In the genomic region with DNA sequence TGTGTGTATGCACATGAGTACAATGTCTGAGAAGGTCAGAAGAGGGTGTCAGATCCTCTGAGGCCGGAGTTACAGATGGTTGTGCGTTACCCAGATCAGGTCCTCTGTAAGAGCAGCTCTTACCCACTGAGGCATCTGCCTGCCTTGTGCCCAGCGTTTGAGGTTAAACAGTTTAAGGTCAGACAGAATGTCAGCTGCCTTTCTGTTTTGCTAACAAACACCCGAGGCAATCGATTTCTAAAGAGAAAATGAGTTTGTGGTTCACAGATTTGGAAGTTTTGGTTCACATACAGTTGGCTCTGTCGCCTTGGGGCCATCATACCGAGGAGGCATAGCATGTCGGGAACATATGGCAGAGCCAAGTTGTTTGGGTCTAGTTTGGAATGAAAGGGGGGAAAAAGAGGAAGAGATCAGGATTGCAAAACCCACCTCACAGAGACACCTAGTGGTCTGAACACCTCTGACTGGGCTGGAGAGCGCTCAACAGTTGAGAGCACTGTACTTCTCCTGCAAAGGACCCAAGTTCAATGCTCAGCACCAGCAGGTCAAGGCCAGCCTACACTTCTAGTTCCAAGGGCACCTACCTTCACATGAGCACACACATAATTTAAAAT, we compare ENCODE assay signal across 23 mouse cellular contexts. TPM values are rescaled to one million over a fixed set of nuclear protein-coding genes. Genes with fewer than 3 reads are reported as not detected.
DNase-seq lines count a peak whose midpoint lies in the region; ATAC-seq and TF ChIP-seq lines count a peak whose summit lies in the region.
"Had no signal": no experiment of that assay in that cellular context is flagged by ENCODE, and none has a peak within 500 bp of the region (broad histone marks: within the 10 kb centered on the region; RNA-seq: fewer than 3 reads in every experiment).

No protein-coding gene starts in this region.

- ATAC-seq in kidney, postnatal 0 days (replicated peaks; ENCODE audit: low FRiP score, low read depth) = no peak
- ATAC-seq in lung, embryonic 14.5 days (ENCODE audit: insufficient read depth) = no peak
- no peak for ATAC-seq in heart, embryonic 11.5 days (replicated peaks; ENCODE audit: insufficient number of reproducible peaks, low FRiP score, low TSS enrichment)
- ATAC-seq: activated CD4-positive, CD25-positive, alpha-beta regulatory T cell, adult 4 months; forebrain, embryonic 15.5 days; intestine, embryonic 16.5 days had no signal

- peak; percentile 40; the same call in 1 of the 2 replicates for TF ChIP-seq CTCF in kidney, postnatal 0 days (IDR thresholded peaks at IDR 0.05; ENCODE audit: low read depth)
- TF ChIP-seq CTCF in lung, embryonic 14.5 days (IDR thresholded peaks at IDR 0.05; ENCODE audit: low read depth) = 0 out of 2 replicates have a peak, but pooled peaks have one; percentile 19
- TF ChIP-seq CTCF in CH12.LX (conservative IDR thresholded peaks at IDR 0.05 in 1 of 2, IDR thresholded peaks at IDR 0.05 in 1 of 2; ENCODE audit: low read depth in 2 of 2, low read length in 2 of 2) = peak in 1 of 2 experiments; percentile 51; a peak in 2 of 4 replicates
- peak; percentile 8; the same call in 1 of the 2 replicates for TF ChIP-seq CTCF in brain, embryonic 14.5 days (IDR thresholded peaks at IDR 0.05; ENCODE audit: borderline replicate concordance, extremely low read depth, insufficient read depth, insufficient read length)

- H3K36me3 ChIP-seq in kidney, postnatal 0 days (ENCODE audit: insufficient read depth, low read length) = no peaks in the 10 kb centered on the region
- no peaks in the 10 kb centered on the region for H3K36me3 ChIP-seq in lung, embryonic 14.5 days (ENCODE audit: insufficient read depth)
- H3K36me3 ChIP-seq in CH12.LX (replicated peaks in 1 of 2; ENCODE audit: control insufficient read depth in 1 of 2, insufficient read depth in 1 of 2, low read length in 1 of 2) = no peaks in the 10 kb centered on the region
- no peaks in the 10 kb centered on the region for H3K36me3 ChIP-seq in heart, embryonic 11.5 days (ENCODE audit: control insufficient read depth, insufficient read depth, low read length)
- H3K36me3 ChIP-seq: forebrain, embryonic 15.5 days; hindbrain, embryonic 12.5 days; lung, embryonic 15.5 days; midbrain, embryonic 12.5 days; neural tube, embryonic 15.5 days had no signal

- TF ChIP-seq POLR2A in CH12.LX (IDR thresholded peaks at IDR 0.05; ENCODE audit: low read depth, low read length) = no peak
- TF ChIP-seq POLR2A in brain, embryonic 14.5 days (IDR thresholded peaks at IDR 0.05; ENCODE audit: borderline replicate concordance, extremely low read depth, insufficient read depth, insufficient read length, poor library complexity, severe bottlenecking) = no peak

- no peak overlapping the region for H3K4me3 ChIP-seq in kidney, postnatal 0 days (replicated peaks; ENCODE audit: low read depth, low read length)
- no peak overlapping the region for H3K4me3 ChIP-seq in lung, embryonic 14.5 days (ENCODE audit: low read depth, low read length)
- H3K4me3 ChIP-seq in CH12.LX (replicated peaks in 1 of 3; ENCODE audit: low read depth in 2 of 3, low read length in 2 of 3, poor library complexity in 1 of 3) = no peak overlapping the region
- H3K4me3 ChIP-seq in heart, embryonic 11.5 days (ENCODE audit: low read depth, low read length) = no peak overlapping the region
- H3K4me3 ChIP-seq: erythroblast, embryonic 14.5 days; forebrain, embryonic 15.5 days; hindbrain, embryonic 12.5 days; lung, embryonic 15.5 days; midbrain, embryonic 12.5 days; myocyte; neural tube, embryonic 15.5 days had no signal

- no peak overlapping the region for H3K9ac ChIP-seq in kidney, postnatal 0 days (ENCODE audit: low read depth, low read length)
- no peak overlapping the region for H3K9ac ChIP-seq in lung, embryonic 14.5 days
- no peak overlapping the region for H3K9ac ChIP-seq in CH12.LX (ENCODE audit: insufficient read depth, low read depth)
- no peak overlapping the region for H3K9ac ChIP-seq in heart, embryonic 11.5 days (ENCODE audit: low read depth, low read length)
- H3K9ac ChIP-seq: forebrain, embryonic 15.5 days; hindbrain, embryonic 12.5 days; lung, embryonic 15.5 days; midbrain, embryonic 12.5 days; neural tube, embryonic 15.5 days had no signal

- TF ChIP-seq RAD21 in CH12.LX (IDR thresholded peaks at IDR 0.05; ENCODE audit: low read depth, low read length) = peak; percentile 36

- no peak overlapping the region for H3K4me2 ChIP-seq in kidney, postnatal 0 days (ENCODE audit: low read length)
- H3K4me2 ChIP-seq in lung, embryonic 14.5 days = no peak overlapping the region
- no peak overlapping the region for H3K4me2 ChIP-seq in CH12.LX (ENCODE audit: insufficient read depth, low read depth, poor library complexity, severe bottlenecking)
- H3K4me2 ChIP-seq in heart, embryonic 11.5 days = no peak overlapping the region
- H3K4me2 ChIP-seq: forebrain, embryonic 15.5 days; hindbrain, embryonic 12.5 days; lung, embryonic 15.5 days; midbrain, embryonic 12.5 days; neural tube, embryonic 15.5 days had no signal

- no peaks in the 10 kb centered on the region for H3K27me3 ChIP-seq in kidney, postnatal 0 days (ENCODE audit: insufficient read depth, low read length)
- no peaks in the 10 kb centered on the region for H3K27me3 ChIP-seq in lung, embryonic 14.5 days (ENCODE audit: insufficient read depth, low read length)
- no peaks in the 10 kb centered on the region for H3K27me3 ChIP-seq in CH12.LX (replicated peaks)
- H3K27me3 ChIP-seq in heart, embryonic 11.5 days (ENCODE audit: control insufficient read depth, insufficient read depth, low read length) = no peaks in the 10 kb centered on the region
- H3K27me3 ChIP-seq: forebrain, embryonic 15.5 days; hindbrain, embryonic 12.5 days; lung, embryonic 15.5 days; midbrain, embryonic 12.5 days; neural tube, embryonic 15.5 days had no signal

- no peaks in the 10 kb centered on the region for H3K9me3 ChIP-seq in kidney, postnatal 0 days (replicated peaks; ENCODE audit: low read length)
- H3K9me3 ChIP-seq in lung, embryonic 14.5 days (ENCODE audit: low read depth, low read length) = no peaks in the 10 kb centered on the region
- H3K9me3 ChIP-seq in CH12.LX (replicated peaks; ENCODE audit: low read length) = no peaks in the 10 kb centered on the region
- no peaks in the 10 kb centered on the region for H3K9me3 ChIP-seq in heart, embryonic 11.5 days (replicated peaks; ENCODE audit: control insufficient read depth, low read length)
- H3K9me3 ChIP-seq: forebrain, embryonic 15.5 days; hindbrain, embryonic 12.5 days; lung, embryonic 15.5 days; midbrain, embryonic 12.5 days; neural tube, embryonic 15.5 days had no signal

- in situ Hi-C loops in CH12.LX (cut with MboI; ENCODE audit: low pct_ligation_motif_present, low pct_unique_long_range_greater_than_20kb, low sequenced_read_pairs) = no loop called here

- TF ChIP-seq EP300 in CH12.LX (IDR thresholded peaks at IDR 0.05; ENCODE audit: low read length) = no peak

- DNase-seq in kidney, postnatal 0 days (ENCODE audit: low spot score) = no peak
- DNase-seq in kidney, postnatal 14 days = no peak
- DNase-seq in lung, embryonic 14.5 days = peak; percentile 19
- no peak for DNase-seq in lung, adult 18-20 months
- DNase-seq in CH12.LX (ENCODE audit: extremely low read depth) = no peak
- no peak for DNase-seq in brain, embryonic 14.5 days (ENCODE audit: low read depth)
- DNase-seq: adrenal gland, postnatal 14 days; cerebellum, adult 18-20 months; cerebellum, postnatal 36 days; kidney, postnatal 4 days; thymus, postnatal 36 days had no signal

- no peak overlapping the region for H3K27ac ChIP-seq in kidney, postnatal 0 days
- H3K27ac ChIP-seq in lung, embryonic 14.5 days (ENCODE audit: low read depth) = no peak overlapping the region
- H3K27ac ChIP-seq in CH12.LX (ENCODE audit: insufficient read depth, low read depth) = no peak overlapping the region
- no peak overlapping the region for H3K27ac ChIP-seq in heart, embryonic 11.5 days (ENCODE audit: low read depth, low read length)
- H3K27ac ChIP-seq: forebrain, embryonic 15.5 days; hindbrain, embryonic 12.5 days; lung, embryonic 15.5 days; midbrain, embryonic 12.5 days; neural tube, embryonic 15.5 days had no signal

- 71% methylated on average over 9 of the region's 9 CpGs for WGBS in kidney, postnatal 0 days
- WGBS in lung, embryonic 14.5 days = 72% methylated on average over 9 of the region's 9 CpGs
- WGBS in heart, embryonic 11.5 days (ENCODE audit: insufficient replicate concordance) = 75% methylated on average over 9 of the region's 9 CpGs

- no peaks in the 10 kb centered on the region for H3K4me1 ChIP-seq in kidney, postnatal 0 days (replicated peaks; ENCODE audit: insufficient read depth, low read length)
- H3K4me1 ChIP-seq in lung, embryonic 14.5 days (ENCODE audit: insufficient read depth) = no peaks in the 10 kb centered on the region
- H3K4me1 ChIP-seq in CH12.LX (ENCODE audit: control insufficient read depth in 1 of 2, insufficient read depth in 2 of 2) = no peaks in the 10 kb centered on the region
- H3K4me1 ChIP-seq in heart, embryonic 11.5 days (ENCODE audit: control insufficient read depth, insufficient read depth, low read length) = no peaks in the 10 kb centered on the region
- H3K4me1 ChIP-seq: forebrain, embryonic 15.5 days; hindbrain, embryonic 12.5 days; lung, embryonic 15.5 days; midbrain, embryonic 12.5 days had no signal

- no peaks in the 10 kb centered on the region for H3K79me2 ChIP-seq in CH12.LX (replicated peaks; ENCODE audit: control insufficient read depth, extremely low read depth, insufficient read depth, poor library complexity, severe bottlenecking)

- dilution Hi-C loops in CH12.LX (cut with MboI; ENCODE audit: extremely low pct_ligation_motif_present, extremely low pct_unique_long_range_greater_than_20kb, low sequenced_read_pairs) = no loop called here

TF ChIP-seq in CH12.LX, 34 proteins besides CTCF, POLR2A, EP300 and RAD21:
- TF ChIP-seq USF1 (IDR thresholded peaks at IDR 0.05; ENCODE audit: low read depth, low read length) = no peak
- peak; percentile 13; the same call in 1 of the 2 replicates for TF ChIP-seq SMC3 (IDR thresholded peaks at IDR 0.05; ENCODE audit: low read depth, low read length)

RNA-seq across cellular contexts. Expression of a gene that starts 48.9 kb away (rescaled TPM):
- 0.78 and 0.88 TPM in 2 replicates for polyA plus RNA-seq in kidney, postnatal 0 days (2015; fragmentation: Nextera tagmentation; extraction: Ambion mirVana)
- 0.42 and 0.46 TPM in 2 replicates for polyA plus RNA-seq in lung, embryonic 14.5 days (2014; fragmentation: Nextera tagmentation; extraction: Ambion mirVana)
- not detected in 2 replicates for total RNA-seq in CH12.LX (2012; rRNA removed)
- not detected in 2 replicates for total RNA-seq in CH12.LX (2014; rRNA removed)
- not detected in 2 replicates for polyA plus RNA-seq in CH12.LX (2012; ENCODE audit: insufficient read length, low read depth)
- polyA plus RNA-seq in brain, embryonic 14.5 days (2012; rRNA removed) = 3.1 and 3.3 TPM in 2 replicates
- 0.15 TPM in 1 of 2 replicates, not detected in the other for polyA plus RNA-seq in heart, embryonic 11.5 days (2014; fragmentation: Nextera tagmentation; extraction: Ambion mirVana)
- total RNA-seq: heart, adult 8-10 months had no signal
- polyA plus RNA-seq: erythroblast, embryonic 14.5 days; heart, postnatal 0 days had no signal
